Mouse (Mus musculus) activated CD4-positive, CD25-positive, alpha-beta regulatory T cell, adult 4 months (primary cell): ENCODE data around the gene Zfp319. TPM values are rescaled to one million over a fixed set of nuclear protein-coding genes. Genes with fewer than 3 reads are reported as not detected.

Source experiments
- ATAC-seq: one replicate; pipeline ENCODE4 v1.8.0; 2017
- polyA plus RNA-seq, 2 experiments: library from polyadenylated mRNA; unstranded; fragments of 100-300 nt; shearing (Covaris generic); gene quantifications; one replicate each; pipeline ENCODE4 v1.2.1; 2017

The Zfp319 gene
- polyA plus RNA-seq, 2 experiments from 2014 or later, result 3.2 to 4.5 TPM

- no peak for ATAC-seq
Measured at GRCm38 (mm10) chr8:95306431-95306830, 25.3 kb downstream of the Zfp319 start, which contains the start of gene Cngb1. Gene Cngb1, minus strand, starts transcription at chr8:95306585.

GRCm38 (mm10) chr8:95305526-95305925, 26.2 kb downstream of the Zfp319 start:
- ATAC-seq, result no peak

GRCm38 (mm10) chr8:95302410-95302809, 29.3 kb downstream of the Zfp319 start:
- ATAC-seq, result peak; percentile 81

- ATAC-seq, result no peak
Measured at GRCm38 (mm10) chr8:95293891-95294290, 37.9 kb downstream of the Zfp319 start.

GRCm38 (mm10) chr8:95293172-95293571, 38.6 kb downstream of the Zfp319 start:
- no peak for ATAC-seq

GRCm38 (mm10) chr8:95289066-95289650, 42.6 kb downstream of the Zfp319 start:
- ATAC-seq, result no peak

GRCm38 (mm10) chr8:95281493-95281892, 50.3 kb downstream of the Zfp319 start:
- ATAC-seq, result no peak

Other genes with a start within 250 kb of the Zfp319 start
- 1 to 10 TPM in 1 of 2 experiments, not detected in 1; 1.3 TPM for gene Kifc3, start 129.1 kb downstream of the Zfp319 start, polyA plus RNA-seq
- gene Cngb1, start 25.4 kb downstream of the Zfp319 start, polyA plus RNA-seq, result under 1 TPM in 1 of 2 experiments, not detected in 1; 0.22 TPM
- not detected for gene Tepp, start 21.4 kb downstream of the Zfp319 start, polyA plus RNA-seq
- gene Usb1, start 334 bp upstream of the Zfp319 start, polyA plus RNA-seq, result 10 to 100 TPM; 51.4 to 65.4 TPM
- 1 to 10 TPM in 1 of 2 experiments, under 1 TPM in 1; 0.95 to 1.6 TPM for gene Mmp15, start 20.3 kb upstream of the Zfp319 start, polyA plus RNA-seq
- gene Cfap20, start 102.9 kb upstream of the Zfp319 start, polyA plus RNA-seq, result 10 to 100 TPM; 65.2 to 66.9 TPM
- 10 to 100 TPM; 13.9 to 14.2 TPM for gene Csnk2a2, start 158.1 kb upstream of the Zfp319 start, polyA plus RNA-seq
- not detected for gene Ccdc113, start 202.1 kb upstream of the Zfp319 start, polyA plus RNA-seq
- not detected for gene Prss54, start 244.4 kb upstream of the Zfp319 start, polyA plus RNA-seq